Mouse (Mus musculus) CD4-positive, CD25-positive, alpha-beta regulatory T cell, adult 4 months (primary cell): ENCODE measurements around the gene Spon1. TPM values are rescaled to one million over a fixed set of nuclear protein-coding genes. Genes with fewer than 3 reads are reported as not detected.

Source experiments
- ATAC-seq: one replicate; pipeline ENCODE4 v1.8.0; 2017
- polyA plus RNA-seq, 2 experiments: library from polyadenylated mRNA; unstranded; fragments of 100-300 nt; shearing (Covaris generic); gene quantifications; one replicate each; pipeline ENCODE4 v1.2.1; 2017

The Spon1 gene
- polyA plus RNA-seq = 1 to 10 TPM; 1.1 TPM

DNA sequence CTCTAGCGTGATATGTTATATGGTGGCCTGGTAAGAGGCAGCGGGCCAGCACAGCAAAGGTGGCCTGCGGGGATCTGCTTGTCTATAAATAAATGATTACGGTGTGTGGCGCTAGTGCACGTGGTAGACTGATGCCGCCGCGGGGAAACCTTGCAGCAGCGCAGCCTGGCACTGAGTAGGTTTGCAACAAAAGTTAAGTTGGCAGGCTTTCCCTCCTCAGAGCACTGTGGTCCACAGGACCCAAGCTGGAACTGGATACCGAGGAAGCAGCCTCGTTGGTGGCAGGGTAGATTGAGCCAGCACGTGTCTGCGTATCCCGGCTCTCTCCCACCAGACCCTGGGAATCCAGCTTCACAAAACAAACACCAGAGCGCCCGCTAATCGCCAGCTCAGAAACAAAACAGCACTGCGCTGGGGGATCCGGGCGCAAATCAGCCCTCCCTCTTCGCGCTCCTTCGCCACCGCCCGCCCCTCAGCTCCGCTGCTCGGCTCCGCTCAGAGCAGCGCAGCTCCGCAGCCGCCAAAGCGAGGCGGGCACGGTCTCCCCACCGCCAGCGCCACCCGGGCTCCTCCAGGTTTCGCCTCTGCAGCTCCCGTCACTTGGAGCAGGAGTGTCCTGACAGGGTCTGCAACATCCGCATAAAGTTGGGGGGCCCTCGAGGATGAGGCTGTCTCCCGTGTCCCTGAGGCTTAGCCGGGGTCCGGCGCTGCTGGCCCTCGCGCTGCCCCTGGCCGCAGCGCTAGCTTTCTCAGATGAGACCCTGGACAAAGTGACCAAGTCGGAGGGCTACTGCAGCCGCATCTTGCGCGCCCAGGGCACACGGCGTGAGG is at the start of gene Spon1:
Gene Spon1 (plus strand): TSS at position 332 of the 831 bp plus-strand sequence.
- ATAC-seq = no peak

- no peak for ATAC-seq
These were observed 43.8 kb upstream of the Spon1 start for GRCm38 (mm10) chr7:113721994-113722393.

GRCm38 (mm10) chr7:113723905-113724304 is 41.9 kb upstream of the Spon1 start:
- ATAC-seq = no peak

- no peak for ATAC-seq
These were observed 37.6 kb upstream of the Spon1 start for GRCm38 (mm10) chr7:113727999-113728713.

- no peak for ATAC-seq
These were observed 36.9 kb upstream of the Spon1 start for GRCm38 (mm10) chr7:113728926-113729325.

DNA sequence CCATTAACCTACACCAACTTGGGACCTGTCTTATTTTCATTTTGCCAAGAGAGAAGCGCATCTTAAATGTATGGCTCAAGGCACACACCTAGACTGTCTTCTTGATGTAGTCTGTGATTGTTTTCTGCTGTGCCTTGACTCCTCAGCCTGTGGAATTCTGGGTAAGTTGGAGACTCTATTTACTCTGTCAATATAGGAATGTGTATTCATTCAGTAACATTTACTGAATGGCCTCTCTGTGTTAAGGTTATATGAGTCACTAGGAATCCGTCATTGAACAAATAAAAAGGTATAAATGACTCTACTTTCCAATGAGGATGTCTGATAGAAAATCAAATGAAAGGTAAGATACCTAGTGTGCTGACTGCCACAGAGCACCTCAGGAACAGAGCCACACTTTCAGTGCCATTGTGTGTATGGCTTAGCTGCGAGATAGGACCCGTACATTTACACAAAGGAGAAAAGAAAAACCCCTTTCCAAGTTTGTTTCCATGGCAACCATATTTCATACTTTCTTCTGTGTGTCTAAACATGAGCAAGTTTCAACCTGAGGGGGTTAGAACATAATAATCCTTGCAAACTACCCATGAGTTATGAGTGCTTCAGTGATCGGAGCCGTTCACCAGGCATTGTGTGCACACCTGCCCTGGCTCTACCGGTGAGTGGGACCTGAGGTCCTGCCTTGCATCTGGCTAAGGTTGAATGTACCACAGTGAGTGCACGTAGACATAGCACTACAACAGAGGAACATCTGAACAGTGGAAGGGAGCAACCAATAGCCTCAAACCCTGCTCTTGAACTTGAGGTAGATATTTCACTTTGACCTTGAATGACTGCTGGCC is 35.2 kb upstream of the Spon1 start:
- no peak for ATAC-seq

DNA sequence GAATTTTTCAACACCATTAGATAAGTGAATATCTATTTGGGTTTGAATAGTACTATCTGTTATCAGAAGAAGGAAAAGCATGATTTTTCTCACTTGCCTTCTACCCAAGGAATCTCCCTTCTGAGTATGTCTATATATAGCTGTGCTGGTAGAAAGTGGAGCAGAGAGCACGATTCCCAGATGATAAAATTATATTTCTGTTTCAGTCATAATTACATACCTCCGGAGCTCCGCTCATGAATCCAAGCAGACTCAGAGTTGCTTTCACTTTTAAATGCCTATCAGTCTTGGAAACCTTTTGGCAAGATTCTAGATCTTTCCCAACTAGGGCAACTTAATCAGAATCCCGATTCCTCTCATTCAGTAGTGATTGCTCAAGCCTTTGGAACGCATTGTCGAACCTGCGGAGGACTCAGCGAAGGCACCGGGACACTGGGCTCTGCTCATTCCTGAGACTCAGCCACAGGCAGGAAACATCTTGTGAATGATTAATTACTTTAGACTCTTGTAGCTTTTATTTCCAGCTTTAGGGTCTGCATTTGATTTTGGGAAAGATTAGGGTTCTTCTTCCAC is 27.9 kb upstream of the Spon1 start:
- no peak for ATAC-seq

- ATAC-seq = no peak
These were observed 26.6 kb upstream of the Spon1 start for GRCm38 (mm10) chr7:113739181-113739580.

- no peak for ATAC-seq
These were observed 23.2 kb upstream of the Spon1 start for GRCm38 (mm10) chr7:113742644-113743043.

- ATAC-seq = no peak
These were observed 21.8 kb upstream of the Spon1 start for GRCm38 (mm10) chr7:113743982-113744381.

- no peak for ATAC-seq
These were observed 9.2 kb upstream of the Spon1 start for GRCm38 (mm10) chr7:113756616-113757015.

DNA sequence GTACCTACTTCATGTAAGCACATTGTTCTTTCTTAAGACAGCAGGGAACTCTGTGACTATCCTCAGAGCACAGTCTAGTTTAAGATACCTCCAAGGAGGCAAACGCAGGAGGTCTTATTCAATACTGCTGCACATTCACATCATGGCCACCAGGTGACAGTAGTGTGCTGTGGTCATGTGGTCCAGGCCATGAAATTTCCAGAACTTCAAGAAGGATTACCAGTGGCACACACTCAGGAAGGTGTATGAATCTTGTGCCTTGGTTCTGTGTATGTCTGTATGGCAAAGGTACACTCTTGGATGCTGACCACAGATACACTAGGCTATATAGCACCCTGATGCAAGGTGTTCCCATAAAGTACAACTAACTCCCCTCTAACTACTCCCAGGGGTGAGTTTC is 6.6 kb upstream of the Spon1 start:
- peak; percentile 37 for ATAC-seq

- no peak for ATAC-seq
These were observed 665 bp upstream of the Spon1 start for GRCm38 (mm10) chr7:113765133-113765532.

GRCm38 (mm10) chr7:113766498-113766941 is 722 bp downstream of the Spon1 start:
- ATAC-seq = no peak

DNA sequence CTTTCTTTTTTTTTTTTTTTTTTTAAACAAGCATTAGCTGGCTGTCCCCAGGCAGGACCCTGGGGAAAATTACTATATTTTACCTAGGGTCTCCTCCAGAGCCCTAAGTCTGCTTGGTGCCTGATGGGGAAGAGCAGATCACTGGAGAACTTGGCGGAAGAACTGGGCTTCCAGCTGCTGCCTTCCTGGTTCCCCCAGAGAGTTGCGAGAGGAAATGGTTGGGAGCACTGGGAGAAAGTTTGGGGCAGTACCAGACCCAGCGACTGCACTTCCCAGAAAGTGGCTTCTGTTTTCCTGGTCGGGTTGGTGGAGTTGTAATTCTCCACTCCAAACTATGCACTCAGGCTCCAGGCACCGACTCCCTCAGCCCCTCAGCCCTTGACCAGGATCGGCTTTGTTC is 1.7 kb downstream of the Spon1 start:
- no peak for ATAC-seq

DNA sequence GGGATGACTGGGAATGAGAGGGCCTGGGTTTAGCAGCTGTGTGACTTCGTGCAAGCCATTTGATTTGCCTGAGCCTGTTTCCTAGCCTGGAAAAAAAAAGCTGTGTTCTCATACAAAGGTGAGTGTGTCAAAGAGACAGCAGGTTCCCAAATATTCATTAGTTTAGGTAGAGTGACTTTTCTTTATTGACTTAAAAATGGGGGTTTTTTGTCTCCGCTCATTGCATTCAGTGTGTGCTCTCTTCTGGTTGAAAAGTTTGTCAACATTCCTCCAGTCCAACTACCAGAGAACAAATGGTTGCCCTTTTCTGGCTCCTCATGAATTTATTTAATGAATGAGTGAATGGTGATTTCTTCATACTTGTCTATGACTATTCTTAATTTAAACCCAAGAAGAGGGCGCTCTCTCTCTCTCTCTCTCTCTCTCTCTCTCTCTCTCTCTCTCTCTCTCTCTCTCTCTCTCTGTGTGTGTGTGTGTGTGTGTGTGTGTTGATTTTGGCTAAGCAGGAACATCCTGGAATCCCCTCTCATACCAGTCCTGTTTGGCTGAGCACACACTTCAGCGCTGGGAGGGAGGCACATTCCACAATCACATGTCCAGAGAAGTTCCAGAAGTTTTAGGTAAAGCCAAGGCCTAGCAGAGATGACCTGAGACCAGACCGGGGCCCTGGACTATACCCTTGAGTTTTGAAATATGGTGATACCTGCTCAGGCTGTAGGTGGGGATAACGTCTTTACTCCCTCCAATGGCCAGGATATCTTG is 2.6 kb downstream of the Spon1 start:
- ATAC-seq = no peak

GRCm38 (mm10) chr7:113769281-113769680 is 3.5 kb downstream of the Spon1 start:
- no peak for ATAC-seq

DNA sequence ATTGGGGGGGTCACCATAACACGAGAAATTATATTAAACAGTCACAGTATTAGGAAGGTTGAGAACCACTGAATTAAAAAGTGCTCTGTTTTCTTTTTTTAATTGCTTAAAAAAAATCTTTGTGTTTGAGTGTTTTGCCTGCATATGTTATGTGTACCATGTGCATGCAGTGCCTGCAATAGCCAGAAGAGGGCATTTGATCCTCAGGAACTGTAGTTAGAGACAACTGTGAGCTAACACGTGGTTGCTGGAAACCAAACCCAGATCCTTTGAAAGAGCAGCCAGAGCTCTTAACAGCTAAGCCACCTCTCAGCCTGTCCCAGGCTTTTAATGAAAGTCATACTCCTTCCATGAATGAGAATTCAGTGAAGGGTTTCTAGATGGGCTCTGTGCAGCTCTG is 6.3 kb downstream of the Spon1 start:
- ATAC-seq = no peak

GRCm38 (mm10) chr7:113773436-113773835 is 7.6 kb downstream of the Spon1 start:
- peak; percentile 66 for ATAC-seq

DNA sequence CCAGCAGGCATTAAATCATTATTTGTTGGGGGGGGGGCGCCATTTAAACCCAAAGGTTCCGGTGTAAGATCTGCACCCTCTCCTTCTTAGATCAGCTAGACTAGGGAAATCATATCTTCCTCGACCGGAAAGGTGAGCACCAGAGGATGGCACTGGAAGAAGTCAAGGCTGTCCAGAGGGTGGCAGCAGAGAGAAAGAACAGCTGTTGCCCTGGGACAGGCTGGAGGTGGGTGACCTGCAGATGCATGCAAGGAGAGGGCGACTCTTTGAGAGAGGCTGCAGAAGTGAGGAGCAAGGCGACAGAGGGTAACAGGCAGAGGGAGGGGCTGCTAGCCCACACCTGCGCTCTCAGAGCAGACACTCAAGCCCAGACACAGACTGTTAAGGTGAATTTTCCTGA is 8.2 kb downstream of the Spon1 start:
- ATAC-seq = peak; percentile 71

DNA sequence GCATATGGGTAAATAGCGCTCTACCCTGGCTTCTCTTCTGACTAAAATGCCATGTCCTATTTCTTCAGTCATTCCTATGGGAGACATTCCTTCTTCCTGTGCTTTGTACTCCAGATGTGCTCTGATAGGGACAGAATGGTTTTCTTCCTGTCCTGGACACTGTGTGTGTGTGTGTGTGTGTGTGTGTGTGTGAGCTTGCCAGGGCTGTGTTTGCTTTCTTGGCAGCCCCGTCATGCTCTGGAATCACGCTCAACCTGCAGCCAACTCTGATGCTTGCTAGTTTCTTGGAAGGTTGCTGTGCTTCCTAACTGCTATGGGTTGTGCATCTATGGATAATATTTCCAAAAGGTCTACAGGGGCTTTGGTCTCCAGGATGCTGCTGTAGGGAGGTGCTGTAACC is 9.1 kb downstream of the Spon1 start:
- ATAC-seq = no peak

DNA sequence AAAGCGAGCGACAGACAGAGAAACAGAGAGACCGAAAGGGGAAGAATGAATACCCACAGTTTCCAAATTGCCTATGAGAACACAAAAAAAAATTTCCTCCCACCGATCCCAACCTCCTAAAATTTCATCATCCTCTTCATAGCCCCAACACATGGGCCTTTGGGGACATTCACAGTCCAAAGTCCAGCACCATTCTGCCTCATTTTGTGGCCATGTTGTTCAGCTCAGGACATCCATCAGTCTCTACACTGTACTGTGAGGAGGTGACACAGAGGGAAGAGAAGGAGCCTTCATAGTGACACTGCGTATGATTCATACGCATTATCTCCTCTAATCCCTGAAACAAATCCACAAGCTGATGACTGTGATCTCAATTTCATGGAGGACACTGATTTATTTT is 12.7 kb downstream of the Spon1 start:
- ATAC-seq = no peak
